Mouse (Mus musculus) stomach, embryonic 16.5 days (tissue): ENCODE data around the gene Arnt2. TPM values are rescaled to one million over a fixed set of nuclear protein-coding genes. Genes with fewer than 3 reads are reported as not detected.
A peak's percentile ranks its signal among the peaks of the same experiment; 100 is the strongest.

Experiments
- ATAC-seq: fragments of 200-750 bp; cut with Nextera tagmentation; 2 replicates; pipeline ENCODE4 v1.8.0; 2017; ENCODE audit warnings: moderate number of reproducible peaks, moderate TSS enrichment; ENCODE audit not compliant: insufficient read depth, low FRiP score
- H3K27ac ChIP-seq: fragments of 300-500 bp; sonication (generic); 2 replicates; pipeline ENCODE4 v1.5.1; 2014; ENCODE audit warnings: low read length
- H3K27me3 ChIP-seq: fragments of 300-500 bp; sonication (generic); 2 replicates; pipeline ENCODE4 v1.6.1; 2014; ENCODE audit warnings: low read length, control low read depth, mixed read lengths; ENCODE audit not compliant: control insufficient read depth, insufficient read depth
- H3K36me3 ChIP-seq: fragments of 300-500 bp; sonication (generic); 2 replicates; pipeline ENCODE4 v1.6.1; 2014; ENCODE audit warnings: low read length; ENCODE audit not compliant: control insufficient read depth, insufficient read depth
- H3K4me1 ChIP-seq: fragments of 300-500 bp; sonication (generic); 2 replicates; pipeline ENCODE4 v1.6.1; 2014; ENCODE audit warnings: low read length, control low read depth, mixed read lengths; ENCODE audit not compliant: control insufficient read depth, insufficient read depth
- H3K4me2 ChIP-seq: fragments of 300-500 bp; sonication (generic); 2 replicates; pipeline ENCODE4 v1.6.1; 2014; ENCODE audit warnings: low read depth, low read length, mixed read lengths
- H3K4me3 ChIP-seq: fragments of 300-500 bp; sonication (generic); replicated peaks from 2 replicates; pipeline ENCODE4 v1.5.1; 2014; ENCODE audit warnings: mild to moderate bottlenecking, low read length
- H3K9ac ChIP-seq: fragments of 300-500 bp; sonication (generic); 2 replicates; pipeline ENCODE4 v1.6.1; 2014; ENCODE audit warnings: low read length
- H3K9me3 ChIP-seq: fragments of 300-500 bp; sonication (generic); replicated peaks from 2 replicates; pipeline ENCODE4 v1.6.1; 2016; ENCODE audit warnings: low read length, control low read depth; ENCODE audit not compliant: control insufficient read depth
- WGBS: fragments of 180-500 bp; shearing (Covaris S2); extraction: QIAGEN DNeasy Blood & Tissue Kit; methylation state at CpG from one replicate; pipeline ENCODE4 v1.1.7; 2014; 5-methylcytosine and 5-hydroxymethylcytosine counted together
- polyA plus RNA-seq: library from polyadenylated mRNA; unstranded; fragments of >200 nt; fragmentation: Nextera tagmentation; extraction: Ambion mirVana; gene quantifications from 2 replicates; pipeline ENCODE4 v1.2.1, GENCODE M21; 2015

Arnt2 gene
- polyA plus RNA-seq, 1 experiment from 2014 or later, result 3.0 TPM

DNA sequence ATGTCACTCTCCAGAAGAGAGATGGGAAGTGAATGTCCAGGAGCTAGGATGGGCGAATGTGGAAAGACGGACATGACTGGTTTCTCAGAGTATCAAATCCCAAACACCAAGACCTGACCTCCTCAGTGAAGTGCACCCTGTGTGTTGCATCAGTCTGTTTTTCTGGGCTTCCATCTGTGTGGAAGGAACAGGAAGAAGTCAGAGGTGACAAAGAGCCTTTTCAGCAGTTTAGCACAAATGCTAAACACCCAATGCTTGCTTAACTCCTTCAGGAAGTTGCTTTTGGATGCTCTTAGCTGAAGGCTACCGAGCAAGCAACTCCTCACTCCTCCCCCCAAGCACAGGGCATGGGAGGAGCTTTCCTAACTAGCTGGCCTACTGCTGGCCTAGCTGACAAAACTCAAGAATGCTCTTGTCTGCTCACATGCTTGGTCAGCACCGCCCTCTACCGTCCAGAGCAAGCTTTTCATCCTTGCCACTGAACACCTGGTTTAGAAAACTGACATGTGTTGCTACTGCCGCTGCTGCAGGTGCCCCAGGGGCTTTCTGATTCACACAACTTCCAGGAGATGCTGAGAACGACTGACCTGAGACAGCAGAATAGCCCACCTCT lies 137.7 kb downstream of the Arnt2 start:
- no peak overlapping the region for H3K4me3 ChIP-seq
- no peaks in the 10 kb centered on the region for H3K36me3 ChIP-seq
- no peak overlapping the region for H3K4me2 ChIP-seq
- H3K4me1 ChIP-seq, result no peaks in the 10 kb centered on the region
- no peaks in the 10 kb centered on the region for H3K27me3 ChIP-seq
- ATAC-seq, result peak; percentile 76; the same call in 1 of the 2 replicates
- H3K9me3 ChIP-seq, result no peaks in the 10 kb centered on the region
- H3K9ac ChIP-seq, result no peak overlapping the region
- 24% methylated on average over 7 of the region's 7 CpGs for WGBS
- H3K27ac ChIP-seq, result no peak overlapping the region

DNA sequence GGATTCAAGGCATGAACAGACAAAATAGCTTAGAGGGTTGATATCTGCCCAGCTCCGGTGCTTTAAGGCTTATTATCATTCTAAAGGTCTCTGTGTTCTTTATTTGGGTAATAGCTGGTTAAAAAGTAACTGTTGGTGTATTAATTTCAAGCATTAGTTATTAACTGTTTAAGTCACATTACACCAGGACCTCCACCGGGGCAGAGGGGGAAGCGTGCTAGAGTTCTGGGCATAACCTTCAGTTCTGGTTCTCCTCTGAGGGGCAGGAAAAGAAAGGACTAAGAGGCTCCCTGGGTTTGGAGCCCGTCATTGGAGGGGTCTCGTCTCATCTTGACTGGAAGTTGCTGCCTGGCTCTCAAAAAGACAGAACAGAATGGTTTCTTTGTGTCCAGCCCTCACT lies 138.5 kb downstream of the Arnt2 start:
- no peak for ATAC-seq
- whole genome bisulfite sequencing, result 90% methylated on average over 5 of the region's 5 CpGs
- H3K4me2 ChIP-seq, result no peak overlapping the region

DNA sequence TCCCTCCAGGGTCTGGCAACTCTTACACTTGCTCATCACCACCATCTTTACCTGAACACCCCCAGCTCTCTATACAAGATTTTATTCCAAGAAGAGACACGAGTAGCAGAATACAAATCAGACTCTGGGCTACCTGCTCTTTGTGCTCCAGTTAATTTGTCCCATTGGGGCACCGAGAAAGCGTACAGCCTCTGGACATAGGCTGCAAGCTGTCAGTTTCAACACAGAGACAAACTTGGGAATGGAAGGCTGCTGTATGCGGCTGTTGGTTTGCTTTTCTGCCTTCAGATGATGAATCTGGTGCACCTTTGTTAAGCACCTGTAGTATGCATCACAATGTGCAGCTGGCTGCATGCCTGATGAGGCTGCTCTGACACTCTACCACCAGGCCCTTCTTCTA lies 146.5 kb downstream of the Arnt2 start:
- Histone ChIP-seq H3K9ac (no peak overlapping the region), H3K27me3 (no peaks in the 10 kb centered on the region), H3K4me3 (no peak overlapping the region), H3K36me3 (no peaks in the 10 kb centered on the region), H3K27ac (no peak overlapping the region), H3K4me1 (no peaks in the 10 kb centered on the region), H3K4me2 (no peak overlapping the region), H3K9me3 (no peaks in the 10 kb centered on the region)
- 83% methylated on average over 4 of the region's 4 CpGs for WGBS
- no peak for ATAC-seq

More for the DNA sequence above, 138.5 kb downstream of the Arnt2 start:
- Histone ChIP-seq H3K9me3 (no peaks in the 10 kb centered on the region), H3K27ac (no peak overlapping the region), H3K36me3 (no peaks in the 10 kb centered on the region), H3K27me3 (no peaks in the 10 kb centered on the region), H3K4me1 (no peaks in the 10 kb centered on the region), H3K9ac (no peak overlapping the region), H3K4me3 (no peak overlapping the region)

GRCm38 (mm10) chr7:84261341-84261740 lies 148.6 kb downstream of the Arnt2 start:
- no peaks in the 10 kb centered on the region for H3K4me1 ChIP-seq

DNA sequence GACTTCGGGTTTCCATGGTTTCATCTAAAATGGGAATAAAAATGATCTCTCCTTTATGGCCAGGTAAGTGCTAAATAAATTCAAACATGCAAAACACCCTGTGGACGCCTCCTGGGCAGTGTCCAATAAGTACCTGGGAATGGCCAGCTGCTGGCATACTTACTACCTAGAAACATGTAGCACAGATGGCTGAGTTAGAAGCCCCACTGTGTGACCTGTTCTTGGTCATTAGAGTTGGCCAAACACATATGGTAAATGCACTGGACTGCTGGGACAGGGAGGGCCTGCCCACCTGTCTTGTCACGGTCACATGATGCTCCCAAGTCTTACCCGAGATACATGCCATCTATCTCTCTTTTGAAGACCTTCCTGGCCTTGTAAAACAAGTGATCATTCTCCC lies 149.6 kb downstream of the Arnt2 start:
- Histone ChIP-seq H3K4me1 (no peaks in the 10 kb centered on the region), H3K27me3 (no peaks in the 10 kb centered on the region), H3K9me3 (no peaks in the 10 kb centered on the region), H3K36me3 (no peaks in the 10 kb centered on the region), H3K4me2 (no peak overlapping the region), H3K27ac (no peak overlapping the region), H3K9ac (no peak overlapping the region), H3K4me3 (no peak overlapping the region)
- ATAC-seq, result no peak
- WGBS, result 81% methylated on average over 4 of the region's 4 CpGs

More at GRCm38 (mm10) chr7:84261341-84261740, 148.6 kb downstream of the Arnt2 start:
- no peak for ATAC-seq
- H3K4me3 ChIP-seq, result no peak overlapping the region
- H3K9me3 ChIP-seq, result no peaks in the 10 kb centered on the region
- no peak overlapping the region for H3K9ac ChIP-seq
- H3K4me2 ChIP-seq, result no peak overlapping the region
- H3K27ac ChIP-seq, result no peak overlapping the region
- WGBS, result 74% methylated on average over 6 of the region's 6 CpGs
- no peaks in the 10 kb centered on the region for H3K36me3 ChIP-seq
- no peaks in the 10 kb centered on the region for H3K27me3 ChIP-seq

GRCm38 (mm10) chr7:84259309-84259985 lies 150.5 kb downstream of the Arnt2 start:
- no peak overlapping the region for H3K9ac ChIP-seq
- WGBS, result 68% methylated on average over 4 of the region's 4 CpGs
- H3K36me3 ChIP-seq, result no peaks in the 10 kb centered on the region
- no peak overlapping the region for H3K27ac ChIP-seq
- H3K27me3 ChIP-seq, result no peaks in the 10 kb centered on the region
- H3K4me1 ChIP-seq, result no peaks in the 10 kb centered on the region
- no peak overlapping the region for H3K4me2 ChIP-seq
- no peak for ATAC-seq
- H3K4me3 ChIP-seq, result no peak overlapping the region
- no peaks in the 10 kb centered on the region for H3K9me3 ChIP-seq

GRCm38 (mm10) chr7:84256661-84257060 lies 153.3 kb downstream of the Arnt2 start:
- Histone ChIP-seq H3K4me2 (no peak overlapping the region), H3K9me3 (no peaks in the 10 kb centered on the region), H3K9ac (no peak overlapping the region), H3K36me3 (no peaks in the 10 kb centered on the region), H3K27me3 (no peaks in the 10 kb centered on the region), H3K4me1 (no peaks in the 10 kb centered on the region), H3K4me3 (no peak overlapping the region), H3K27ac (no peak overlapping the region)
- 91% methylated on average over 3 of the region's 3 CpGs for WGBS
- ATAC-seq, result no peak

GRCm38 (mm10) chr7:84256245-84256644 lies 153.7 kb downstream of the Arnt2 start:
- no peak overlapping the region for H3K4me3 ChIP-seq
- H3K9me3 ChIP-seq, result no peaks in the 10 kb centered on the region
- no peak for ATAC-seq
- no peak overlapping the region for H3K9ac ChIP-seq
- no peaks in the 10 kb centered on the region for H3K4me1 ChIP-seq
- H3K4me2 ChIP-seq, result no peak overlapping the region
- WGBS, result 32% methylated on average over 1 of the region's 1 CpGs
- H3K27me3 ChIP-seq, result no peaks in the 10 kb centered on the region
- H3K27ac ChIP-seq, result no peak overlapping the region
- H3K36me3 ChIP-seq, result no peaks in the 10 kb centered on the region

DNA sequence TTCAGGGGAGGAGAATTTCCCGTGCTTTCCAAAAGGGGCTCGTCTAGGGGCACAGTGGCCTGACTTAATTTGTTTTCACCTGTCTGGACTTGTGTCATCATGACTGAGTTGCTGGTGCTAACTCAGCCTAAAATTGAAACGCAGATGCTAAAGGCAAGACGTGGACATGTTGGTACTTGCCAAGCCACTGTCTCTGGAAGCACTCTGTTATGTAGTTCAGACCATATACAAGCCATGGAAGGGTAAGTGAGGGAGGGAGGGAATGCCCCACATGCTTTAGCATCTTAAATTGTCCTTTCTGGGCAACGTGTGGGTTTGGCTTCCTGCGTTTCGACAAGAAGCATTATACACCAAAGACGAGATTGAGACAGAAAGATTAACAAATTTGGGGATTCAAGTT lies 155.1 kb downstream of the Arnt2 start:
- ATAC-seq, result no peak
- Histone ChIP-seq H3K4me2 (no peak overlapping the region), H3K27ac (no peak overlapping the region), H3K27me3 (no peaks in the 10 kb centered on the region), H3K4me1 (no peaks in the 10 kb centered on the region), H3K9ac (no peak overlapping the region), H3K4me3 (no peak overlapping the region), H3K36me3 (no peaks in the 10 kb centered on the region), H3K9me3 (no peaks in the 10 kb centered on the region)
- WGBS, result 62% methylated on average over 8 of the region's 8 CpGs
